Mouse (Mus musculus) embryonic facial prominence, embryonic 14.5 days (tissue): ENCODE measurements at regions not wholly inside any gene's neighbourhood (a gene's known extent, or its start where the extent isn't known, plus 50 kb on each side); places are given as distances from the start of the nearest gene placed in this dataset.
A peak's percentile ranks its signal among the peaks of the same experiment; 100 is the strongest.

ENCODE experiments used
- ATAC-seq: fragments of 200-750 bp; cut with Nextera tagmentation; 2 replicates; pipeline ENCODE4 v1.8.0; 2017; ENCODE audit warnings: low read depth, moderate number of reproducible peaks, moderate TSS enrichment
- DNase-seq: peaks from one replicate; pipeline ENCODE4 v3.0.0-alpha.2; 2015; ENCODE audit warnings: low spot score
- H3K27ac ChIP-seq: fragments of 300-500 bp; sonication (generic); replicated peaks from 2 replicates; pipeline ENCODE4 v1.5.1; 2014; ENCODE audit warnings: low read depth, mild to moderate bottlenecking, low read length, moderate library complexity
- H3K27me3 ChIP-seq: fragments of 300-500 bp; sonication (generic); replicated peaks from 2 replicates; pipeline ENCODE4 v1.6.1; 2014; ENCODE audit warnings: low read length; ENCODE audit not compliant: control insufficient read depth, insufficient read depth
- H3K36me3 ChIP-seq: fragments of 300-500 bp; sonication (generic); 2 replicates; pipeline ENCODE4 v1.6.1; 2014; ENCODE audit warnings: low read length, mixed read lengths; ENCODE audit not compliant: control insufficient read depth, insufficient read depth
- H3K4me1 ChIP-seq: fragments of 300-500 bp; sonication (generic); 2 replicates; pipeline ENCODE4 v1.6.1; 2014; ENCODE audit warnings: antibody characterized with exemption, low read length; ENCODE audit not compliant: control insufficient read depth, insufficient read depth
- H3K4me2 ChIP-seq: fragments of 300-500 bp; sonication (generic); 2 replicates; pipeline ENCODE4 v1.6.1; 2014; ENCODE audit warnings: low read depth, mild to moderate bottlenecking, low read length, moderate library complexity, mixed read lengths
- H3K4me3 ChIP-seq: fragments of 300-500 bp; sonication (generic); 2 replicates; pipeline ENCODE4 v1.5.1; 2014; ENCODE audit warnings: low read depth, mild to moderate bottlenecking, low read length
- H3K9ac ChIP-seq: fragments of 300-500 bp; sonication (generic); 2 replicates; pipeline ENCODE4 v1.6.1; 2014; ENCODE audit warnings: low read depth, mild to moderate bottlenecking, low read length, moderate library complexity, mixed read lengths
- H3K9me3 ChIP-seq: fragments of 300-500 bp; sonication (generic); 2 replicates; pipeline ENCODE4 v1.6.1; 2016; ENCODE audit warnings: low read length; ENCODE audit not compliant: control insufficient read depth
- WGBS: fragments of 180-500 bp; shearing (Covaris S2); extraction: QIAGEN DNeasy Blood & Tissue Kit; methylation state at CpG from one replicate; pipeline ENCODE4 v1.1.7; 2014; 5-methylcytosine and 5-hydroxymethylcytosine counted together

GRCm38 (mm10) chr15:51536317-51536716 lies 2348.4 kb upstream of the Gm7489 start:
- WGBS: 47% methylated on average over 5 of the region's 5 CpGs
- no peaks in the 10 kb centered on the region for H3K9me3 ChIP-seq
- no peaks in the 10 kb centered on the region for H3K36me3 ChIP-seq
- H3K9ac ChIP-seq: no peak overlapping the region
- no peaks in the 10 kb centered on the region for H3K4me1 ChIP-seq
- no peak overlapping the region for H3K4me3 ChIP-seq
- H3K27me3 ChIP-seq: no peaks in the 10 kb centered on the region
- H3K4me2 ChIP-seq: no peak overlapping the region
- no peak for ATAC-seq
- no peak overlapping the region for H3K27ac ChIP-seq
- no peak for DNase-seq

- H3K4me1 ChIP-seq: no peaks in the 10 kb centered on the region
- H3K4me3 ChIP-seq: no peak overlapping the region
- no peak overlapping the region for H3K9ac ChIP-seq
- no peak for DNase-seq
- H3K27ac ChIP-seq: no peak overlapping the region
- H3K9me3 ChIP-seq: no peaks in the 10 kb centered on the region
- no peaks in the 10 kb centered on the region for H3K36me3 ChIP-seq
- no peaks in the 10 kb centered on the region for H3K27me3 ChIP-seq
- 80% methylated on average over 4 of the region's 4 CpGs for WGBS
- H3K4me2 ChIP-seq: no peak overlapping the region
- no peak for ATAC-seq
Measured at GRCm38 (mm10) chr15:51551216-51551775, 2333.4 kb upstream of the Gm7489 start.

GRCm38 (mm10) chr15:51558215-51558614 lies 2326.5 kb upstream of the Gm7489 start:
- Histone ChIP-seq H3K4me2 (no peak overlapping the region), H3K27me3 (no peaks in the 10 kb centered on the region), H3K27ac (no peak overlapping the region), H3K36me3 (no peaks in the 10 kb centered on the region), H3K9me3 (no peaks in the 10 kb centered on the region), H3K9ac (no peak overlapping the region), H3K4me1 (0 out of 2 replicates have a peak, but pooled peaks cover 3% of the 10 kb centered on the region), H3K4me3 (no peak overlapping the region)
- peak; percentile 23 for DNase-seq
- ATAC-seq: no peak

GRCm38 (mm10) chr15:51565543-51565942 lies 2319.2 kb upstream of the Gm7489 start:
- Histone ChIP-seq H3K4me3 (no peak overlapping the region), H3K4me1 (no peaks in the 10 kb centered on the region), H3K27ac (no peak overlapping the region), H3K9me3 (no peaks in the 10 kb centered on the region), H3K9ac (no peak overlapping the region), H3K27me3 (no peaks in the 10 kb centered on the region), H3K36me3 (no peaks in the 10 kb centered on the region), H3K4me2 (no peak overlapping the region)
- no peak for DNase-seq
- ATAC-seq: no peak
- 86% methylated on average over 3 of the region's 3 CpGs for WGBS

- Histone ChIP-seq H3K36me3 (no peaks in the 10 kb centered on the region), H3K9me3 (no peaks in the 10 kb centered on the region), H3K27ac (no peak overlapping the region), H3K4me1 (no peaks in the 10 kb centered on the region), H3K4me3 (no peak overlapping the region), H3K9ac (no peak overlapping the region), H3K4me2 (no peak overlapping the region), H3K27me3 (no peaks in the 10 kb centered on the region)
- ATAC-seq: no peak
- no peak for DNase-seq
- WGBS: 96% methylated on average over 1 of the region's 1 CpGs
Measured at GRCm38 (mm10) chr15:51570631-51571030, 2314.1 kb upstream of the Gm7489 start.

- H3K36me3 ChIP-seq: no peaks in the 10 kb centered on the region
- no peaks in the 10 kb centered on the region for H3K9me3 ChIP-seq
- H3K9ac ChIP-seq: no peak overlapping the region
- H3K27ac ChIP-seq: no peak overlapping the region
- no peak overlapping the region for H3K4me2 ChIP-seq
- DNase-seq (no peak), ATAC-seq (no peak)
- H3K27me3 ChIP-seq: no peaks in the 10 kb centered on the region
- no peaks in the 10 kb centered on the region for H3K4me1 ChIP-seq
- WGBS: 76% methylated on average over 8 of the region's 8 CpGs
- H3K4me3 ChIP-seq: no peak overlapping the region
Measured at GRCm38 (mm10) chr15:51574538-51575105, 2310.1 kb upstream of the Gm7489 start.

GRCm38 (mm10) chr15:51583636-51584035 lies 2301.1 kb upstream of the Gm7489 start:
- no peak for ATAC-seq
- no peak overlapping the region for H3K27ac ChIP-seq
- DNase-seq: no peak
- no peak overlapping the region for H3K9ac ChIP-seq
- 70% methylated on average over 1 of the region's 1 CpGs for WGBS
- no peaks in the 10 kb centered on the region for H3K4me1 ChIP-seq
- no peak overlapping the region for H3K4me3 ChIP-seq
- H3K36me3 ChIP-seq: no peaks in the 10 kb centered on the region
- H3K27me3 ChIP-seq: no peaks in the 10 kb centered on the region
- no peak overlapping the region for H3K4me2 ChIP-seq
- H3K9me3 ChIP-seq: no peaks in the 10 kb centered on the region

GRCm38 (mm10) chr15:51586146-51586545 lies 2298.6 kb upstream of the Gm7489 start:
- no peak overlapping the region for H3K27ac ChIP-seq
- no peak for DNase-seq
- no peaks in the 10 kb centered on the region for H3K9me3 ChIP-seq
- no peak for ATAC-seq
- no peak overlapping the region for H3K4me2 ChIP-seq
- H3K4me3 ChIP-seq: no peak overlapping the region
- no peaks in the 10 kb centered on the region for H3K27me3 ChIP-seq
- 0 out of 2 replicates have a peak, but pooled peaks cover 2% of the 10 kb centered on the region for H3K4me1 ChIP-seq
- H3K36me3 ChIP-seq: no peaks in the 10 kb centered on the region
- WGBS: 78% methylated on average over 5 of the region's 5 CpGs
- H3K9ac ChIP-seq: no peak overlapping the region

- no peaks in the 10 kb centered on the region for H3K27me3 ChIP-seq
- H3K27ac ChIP-seq: peak overlapping the region; percentile 49
- H3K9ac ChIP-seq: peak overlapping the region; percentile 36; the same call in 1 of the 2 replicates
- ATAC-seq: no peak
- H3K4me3 ChIP-seq: peak overlapping the region; percentile 28
- H3K9me3 ChIP-seq: no peaks in the 10 kb centered on the region
- peak; percentile 51 for DNase-seq
- H3K4me1 ChIP-seq: peaks cover 18% of the 10 kb centered on the region
- H3K4me2 ChIP-seq: peak overlapping the region; percentile 52
- H3K36me3 ChIP-seq: no peaks in the 10 kb centered on the region
- WGBS: 27% methylated on average over 17 of the region's 17 CpGs
Measured at GRCm38 (mm10) chr15:51591406-51592068, 2293.2 kb upstream of the Gm7489 start.
